Mouse (Mus musculus) hindbrain, embryonic 15.5 days (tissue): ENCODE measurements around the gene Ptch2. TPM values are rescaled to one million over a fixed set of nuclear protein-coding genes. Genes with fewer than 3 reads are reported as not detected.
A peak's percentile ranks its signal among the peaks of the same experiment; 100 is the strongest.

Experiments
- ATAC-seq: fragments of 200-750 bp; cut with Nextera tagmentation; 2 replicates; pipeline ENCODE4 v1.8.0; 2017; ENCODE audit warnings: low read depth, moderate number of reproducible peaks, moderate TSS enrichment; ENCODE audit not compliant: low FRiP score
- H3K27ac ChIP-seq: fragments of 300-500 bp; sonication (generic); replicated peaks from 2 replicates; pipeline ENCODE4 v1.5.1; 2015; ENCODE audit warnings: mild to moderate bottlenecking, inconsistent platforms
- H3K27me3 ChIP-seq: fragments of 300-500 bp; sonication (generic); 2 replicates; pipeline ENCODE4 v1.6.1; 2015; ENCODE audit warnings: control low read depth, inconsistent platforms
- H3K36me3 ChIP-seq: fragments of 300-500 bp; sonication (generic); 2 replicates; pipeline ENCODE4 v1.6.1; 2015; ENCODE audit warnings: control low read depth, inconsistent platforms
- H3K4me1 ChIP-seq: fragments of 300-500 bp; sonication (generic); replicated peaks from 2 replicates; pipeline ENCODE4 v1.6.1; 2015; ENCODE audit warnings: control low read depth, inconsistent platforms
- H3K4me2 ChIP-seq: fragments of 300-500 bp; sonication (generic); 2 replicates; pipeline ENCODE4 v1.6.1; 2015; ENCODE audit warnings: moderate library complexity, mild to moderate bottlenecking, inconsistent platforms
- H3K4me3 ChIP-seq: fragments of 300-500 bp; sonication (generic); 2 replicates; pipeline ENCODE4 v1.5.1; 2015; ENCODE audit warnings: mild to moderate bottlenecking, inconsistent platforms
- H3K9ac ChIP-seq: fragments of 300-500 bp; sonication (generic); 2 replicates; pipeline ENCODE4 v1.6.1; 2015; ENCODE audit warnings: inconsistent platforms
- H3K9me3 ChIP-seq: fragments of 300-500 bp; sonication (generic); 2 replicates; pipeline ENCODE4 v1.6.1; 2016; ENCODE audit warnings: control low read depth, inconsistent platforms
- WGBS: fragments of 180-500 bp; shearing (Covaris S2); methylation state at CpG from one replicate; pipeline ENCODE4 v1.1.7; 2015; 5-methylcytosine and 5-hydroxymethylcytosine counted together
- polyA plus RNA-seq: library from polyadenylated mRNA; unstranded; fragments of >200 nt; fragmentation: Nextera tagmentation; extraction: Ambion mirVana; gene quantifications from 2 replicates; pipeline ENCODE4 v1.2.1, GENCODE M21; 2015

The Ptch2 gene
- 7.3 and 8.0 TPM in 2 replicates for polyA plus RNA-seq

DNA sequence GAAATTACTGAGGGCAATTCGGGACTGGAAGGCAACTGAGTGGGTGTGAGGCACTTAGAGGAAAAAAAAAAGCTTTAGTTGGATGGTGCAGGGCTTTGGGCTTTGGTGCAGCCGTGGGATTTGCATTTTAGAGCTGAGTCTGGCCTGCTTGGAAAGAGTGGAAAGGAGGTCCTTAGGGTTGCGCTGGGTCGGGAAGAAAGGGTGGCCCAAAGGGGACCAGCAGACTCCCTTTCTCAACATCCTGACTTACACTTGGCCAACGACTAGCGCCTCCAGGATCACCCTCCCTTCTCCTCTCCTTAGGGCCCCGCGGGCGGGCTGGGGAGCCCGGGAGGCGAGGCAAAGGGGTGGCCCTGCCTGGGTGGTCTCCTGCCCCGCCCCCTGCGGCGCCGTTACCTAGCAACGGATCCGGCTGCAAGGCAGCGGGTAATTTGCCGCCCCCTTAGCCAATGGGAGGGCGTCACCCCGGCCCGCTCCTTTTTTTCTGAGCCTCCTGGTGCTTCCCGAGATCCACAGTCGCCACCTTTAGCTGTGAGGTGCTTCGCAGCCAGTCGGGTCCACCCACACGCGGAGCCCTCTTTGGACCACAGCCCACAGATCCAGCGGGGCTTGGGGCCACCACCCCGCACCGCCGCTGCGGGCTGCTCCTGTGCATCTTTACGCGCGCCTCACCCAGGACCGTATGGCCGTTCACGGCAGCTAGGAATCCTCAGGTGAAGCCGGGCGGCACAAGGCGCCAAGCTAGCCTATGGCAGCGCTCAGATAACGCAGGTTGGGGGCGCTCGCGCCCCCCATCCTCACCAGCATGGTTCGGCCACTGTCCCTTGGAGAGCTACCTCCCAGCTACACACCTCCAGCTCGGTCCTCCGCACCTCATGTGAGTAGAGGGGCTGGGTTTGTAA is at the start of gene Ptch2:
Ptch2 (plus strand) TSS at position 525 of the 902 bp plus-strand sequence.
- peaks cover 34% of the 10 kb centered on the region for H3K4me1 ChIP-seq

DNA sequence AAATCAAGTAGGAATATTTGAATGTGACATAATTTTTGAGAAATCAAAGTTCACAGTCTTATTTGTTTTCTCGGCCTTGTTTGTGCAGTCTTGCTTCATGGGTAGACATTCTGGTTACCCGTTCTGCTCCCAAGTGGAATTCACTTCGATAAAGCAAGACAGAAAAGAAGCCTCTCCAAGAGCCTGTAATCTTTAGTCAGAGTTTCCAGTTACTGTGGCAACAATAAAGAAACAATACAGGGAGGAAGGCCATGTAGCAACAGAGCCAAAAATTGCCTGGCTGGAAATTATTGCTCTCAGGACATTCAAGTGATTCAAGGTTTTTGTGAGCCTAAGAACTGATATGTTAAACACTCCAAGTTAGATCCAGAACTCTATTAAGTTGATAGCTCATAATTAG is 47.0 kb upstream of the Ptch2 start:
- Histone ChIP-seq H3K4me1 (no peaks in the 10 kb centered on the region), H3K36me3 (0 out of 2 replicates have a peak, but pooled peaks cover 4% of the 10 kb centered on the region), H3K9me3 (no peaks in the 10 kb centered on the region), H3K9ac (no peak overlapping the region), H3K27ac (no peak overlapping the region), H3K4me2 (no peak overlapping the region), H3K4me3 (no peak overlapping the region), H3K27me3 (no peaks in the 10 kb centered on the region)
- ATAC-seq = no peak
- WGBS = 72% methylated on average over 3 of the region's 3 CpGs

More for the DNA sequence above, at the start of gene Ptch2:
- Histone ChIP-seq H3K9ac (peak within 1 kb of the TSS; percentile 70), H3K27me3 (0 out of 2 replicates have a peak, but pooled peaks cover 2% of the 10 kb centered on the region), H3K27ac (peak within 1 kb of the TSS; percentile 78), H3K4me3 (peak within 1 kb of the TSS; percentile 76), H3K9me3 (no peaks in the 10 kb centered on the region), H3K4me2 (peak within 1 kb of the TSS; percentile 92), H3K36me3 (no peaks in the 10 kb centered on the region)
- ATAC-seq = peak; percentile 86
- WGBS = under 1% methylated on average over 50 of the region's 50 CpGs

DNA sequence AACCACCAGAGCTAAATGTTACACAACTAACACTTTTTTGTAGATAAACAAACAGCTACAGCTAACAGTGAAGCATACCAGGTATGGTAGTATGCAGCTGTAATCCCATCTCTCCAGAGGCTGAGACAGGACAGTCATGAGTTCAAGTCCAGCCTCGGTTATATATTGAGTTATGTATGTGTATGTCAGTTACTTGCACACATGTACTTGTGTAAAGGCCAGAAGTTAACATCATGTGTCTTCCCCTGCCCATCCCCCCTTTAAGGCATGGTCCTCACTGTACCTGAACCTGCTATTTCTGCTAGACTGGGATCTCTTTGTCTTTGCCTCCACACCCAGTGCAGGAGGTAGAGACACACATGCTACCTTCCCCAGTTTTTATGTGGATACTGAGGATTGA is 46.4 kb upstream of the Ptch2 start:
- no peaks in the 10 kb centered on the region for H3K9me3 ChIP-seq
- no peaks in the 10 kb centered on the region for H3K4me1 ChIP-seq
- no peak overlapping the region for H3K4me3 ChIP-seq
- no peak overlapping the region for H3K27ac ChIP-seq
- H3K27me3 ChIP-seq = no peaks in the 10 kb centered on the region
- no peak overlapping the region for H3K9ac ChIP-seq
- 95% methylated on average over 1 of the region's 1 CpGs for WGBS
- no peak overlapping the region for H3K4me2 ChIP-seq
- ATAC-seq = no peak
- 0 out of 2 replicates have a peak, but pooled peaks cover 4% of the 10 kb centered on the region for H3K36me3 ChIP-seq

DNA sequence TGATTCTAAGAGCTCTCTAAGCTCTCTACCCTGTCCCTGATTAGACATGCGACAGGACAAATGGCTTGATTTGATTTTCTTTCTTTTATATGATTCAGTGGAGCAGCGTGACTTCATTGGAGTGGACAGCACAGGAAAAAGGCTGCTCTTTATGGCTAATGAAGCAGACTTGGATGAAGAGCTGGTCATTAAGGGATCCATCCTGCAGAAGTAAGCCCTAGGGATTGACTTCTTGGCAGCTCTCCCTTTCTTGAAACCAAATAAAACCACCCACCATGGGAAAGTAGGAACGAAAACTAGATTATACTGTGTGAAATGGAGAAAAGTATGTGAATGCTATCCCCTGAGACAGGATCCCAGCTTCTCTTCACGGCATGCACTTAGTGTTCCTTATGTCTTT is 43.2 kb upstream of the Ptch2 start:
- Histone ChIP-seq H3K4me3 (no peak overlapping the region), H3K9ac (no peak overlapping the region), H3K9me3 (no peaks in the 10 kb centered on the region), H3K27me3 (no peaks in the 10 kb centered on the region), H3K4me1 (no peaks in the 10 kb centered on the region), H3K4me2 (no peak overlapping the region), H3K27ac (0 out of 2 replicates have a peak overlapping the region, but pooled peaks have one; percentile 43), H3K36me3 (no peaks in the 10 kb centered on the region)
- 52% methylated on average over 4 of the region's 4 CpGs for WGBS
- ATAC-seq = no peak

DNA sequence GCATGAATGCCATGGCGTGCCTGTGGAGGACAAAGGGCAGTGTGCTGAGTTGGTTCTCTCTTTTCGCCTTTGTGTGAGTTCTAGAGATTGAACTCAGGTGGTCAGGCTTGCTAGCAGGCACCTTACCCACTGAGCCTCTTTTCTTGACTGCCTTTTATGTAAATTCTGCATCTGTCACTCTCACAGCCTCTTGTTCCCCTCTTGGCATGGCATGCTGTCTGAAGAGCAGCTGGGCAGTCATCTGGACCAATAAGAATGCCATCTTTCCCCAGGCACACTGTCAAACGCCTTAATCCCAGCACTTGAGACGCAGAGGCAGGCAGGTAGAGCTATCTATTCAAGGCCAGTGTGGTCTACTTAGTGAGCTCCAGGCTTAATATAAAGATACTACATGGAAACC is 41.9 kb upstream of the Ptch2 start:
- WGBS = 59% methylated on average over 4 of the region's 4 CpGs
- Histone ChIP-seq H3K9me3 (no peaks in the 10 kb centered on the region), H3K4me1 (no peaks in the 10 kb centered on the region), H3K27ac (no peak overlapping the region; the same call in 1 of the 2 replicates), H3K4me2 (no peak overlapping the region), H3K4me3 (no peak overlapping the region), H3K9ac (no peak overlapping the region), H3K27me3 (no peaks in the 10 kb centered on the region), H3K36me3 (no peaks in the 10 kb centered on the region)
- ATAC-seq = no peak

DNA sequence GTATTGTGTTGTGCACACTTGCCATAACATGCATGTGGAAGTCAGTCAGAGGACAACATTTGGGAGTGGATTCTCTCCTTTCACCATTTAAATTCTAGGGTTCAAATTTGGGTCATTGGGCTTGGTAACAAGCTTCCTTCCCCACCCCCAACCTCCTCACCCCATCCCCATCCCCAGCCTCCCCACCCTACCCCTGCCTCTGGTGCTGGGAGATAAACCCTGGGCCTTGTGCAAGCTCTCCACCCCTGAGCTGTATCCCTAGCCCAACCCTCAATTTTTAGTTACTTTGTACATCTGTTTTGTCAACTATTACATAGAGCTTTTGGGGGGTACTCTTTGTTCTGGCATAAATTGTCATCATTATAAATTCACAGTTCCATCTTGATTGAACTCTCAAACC is 39.8 kb upstream of the Ptch2 start:
- no peaks in the 10 kb centered on the region for H3K27me3 ChIP-seq
- H3K4me2 ChIP-seq = no peak overlapping the region
- no peak overlapping the region for H3K9ac ChIP-seq
- H3K9me3 ChIP-seq = no peaks in the 10 kb centered on the region
- H3K36me3 ChIP-seq = no peaks in the 10 kb centered on the region
- no peak overlapping the region for H3K4me3 ChIP-seq
- no peak overlapping the region for H3K27ac ChIP-seq
- ATAC-seq = no peak
- H3K4me1 ChIP-seq = no peaks in the 10 kb centered on the region

DNA sequence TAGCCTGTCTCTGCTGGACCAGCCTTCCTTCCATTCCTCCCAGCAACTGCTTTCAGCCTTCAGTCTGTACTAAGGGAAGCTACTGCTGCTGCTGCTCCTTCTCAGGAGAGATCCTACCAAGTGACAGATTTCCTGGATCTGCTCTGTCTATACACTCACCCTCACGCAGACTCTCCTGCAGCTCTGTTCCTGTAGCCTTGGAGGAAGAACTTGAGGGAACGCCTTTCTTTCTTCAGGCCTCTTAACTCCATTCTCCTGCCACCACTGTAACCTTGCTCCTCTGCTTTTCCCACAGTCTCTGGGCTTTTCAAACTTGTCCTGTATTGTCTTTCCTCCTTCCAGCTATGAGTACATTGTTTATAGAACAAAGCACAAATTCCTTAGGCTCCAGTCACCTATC is 39.4 kb upstream of the Ptch2 start:
- no peaks in the 10 kb centered on the region for H3K4me1 ChIP-seq
- WGBS = 77% methylated on average over 2 of the region's 2 CpGs
- H3K9ac ChIP-seq = no peak overlapping the region
- H3K4me2 ChIP-seq = no peak overlapping the region
- no peak for ATAC-seq
- no peaks in the 10 kb centered on the region for H3K27me3 ChIP-seq
- peaks cover 2% of the 10 kb centered on the region; the same call in 1 of the 2 replicates for H3K36me3 ChIP-seq
- H3K9me3 ChIP-seq = no peaks in the 10 kb centered on the region
- no peak overlapping the region for H3K27ac ChIP-seq
- no peak overlapping the region for H3K4me3 ChIP-seq

DNA sequence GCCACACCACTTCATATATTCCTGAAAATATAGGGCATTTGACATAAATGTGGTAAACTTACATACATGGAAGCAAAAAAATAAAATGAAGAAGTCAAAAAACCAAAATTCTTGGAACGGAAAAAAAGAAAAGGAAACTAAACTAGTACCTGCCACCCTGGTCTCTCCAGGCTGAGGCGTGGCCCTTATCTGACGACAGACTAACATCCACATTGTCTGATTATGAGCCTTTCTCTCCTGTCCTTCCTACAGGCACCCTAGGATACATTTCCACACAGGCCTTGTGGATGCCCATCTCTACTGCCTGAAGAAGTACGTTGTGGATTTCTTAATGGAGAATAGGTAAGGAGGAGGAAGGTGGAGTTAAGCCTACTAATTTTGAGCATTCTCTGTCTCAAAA is 37.4 kb upstream of the Ptch2 start:
- H3K4me3 ChIP-seq = no peak overlapping the region
- no peak overlapping the region for H3K9ac ChIP-seq
- H3K4me1 ChIP-seq = no peaks in the 10 kb centered on the region
- WGBS = 92% methylated on average over 4 of the region's 4 CpGs
- H3K27ac ChIP-seq = no peak overlapping the region
- no peak overlapping the region for H3K4me2 ChIP-seq
- no peaks in the 10 kb centered on the region for H3K27me3 ChIP-seq
- ATAC-seq = no peak
- H3K36me3 ChIP-seq = peaks cover 6% of the 10 kb centered on the region; the same call in 1 of the 2 replicates
- no peaks in the 10 kb centered on the region for H3K9me3 ChIP-seq

DNA sequence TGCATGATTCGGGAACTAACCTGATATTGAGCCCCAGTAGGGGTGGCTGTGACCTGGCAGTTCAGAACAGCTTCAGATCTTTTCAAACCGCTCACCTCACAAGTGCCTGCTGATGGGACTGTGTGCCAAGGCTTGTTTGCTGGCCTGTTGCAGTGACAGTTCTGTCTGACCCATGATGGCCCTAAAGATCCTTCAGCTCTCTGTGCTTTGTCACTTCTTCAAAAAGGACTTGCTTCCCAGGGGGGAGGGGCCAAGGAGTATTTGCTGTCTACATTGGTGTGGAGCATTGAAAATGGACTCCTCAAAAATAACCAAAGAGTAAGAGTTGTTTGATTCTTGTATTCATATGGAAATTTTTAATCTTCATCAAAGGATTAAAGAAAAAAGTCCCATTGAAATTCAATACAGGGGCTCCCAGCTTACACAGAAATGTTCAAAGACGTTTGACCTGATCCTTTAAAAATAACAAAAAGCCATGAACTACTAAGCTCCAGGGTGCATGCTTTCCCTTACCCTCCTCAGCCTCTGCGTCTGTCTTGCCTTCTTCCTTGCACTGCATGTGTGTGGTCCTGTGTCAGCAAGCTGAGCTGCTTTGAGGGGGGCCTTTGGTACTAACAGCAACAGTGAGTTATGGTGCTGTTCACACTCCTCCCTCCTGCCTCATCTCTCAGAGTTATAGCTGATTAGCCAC is 33.0 kb upstream of the Ptch2 start:
- Histone ChIP-seq H3K27me3 (no peaks in the 10 kb centered on the region), H3K36me3 (peaks cover 29% of the 10 kb centered on the region), H3K4me1 (no peaks in the 10 kb centered on the region), H3K9me3 (no peaks in the 10 kb centered on the region), H3K27ac (no peak overlapping the region), H3K4me2 (no peak overlapping the region), H3K4me3 (no peak overlapping the region), H3K9ac (no peak overlapping the region)
- ATAC-seq = no peak
- WGBS = 28% methylated on average over 4 of the region's 4 CpGs

DNA sequence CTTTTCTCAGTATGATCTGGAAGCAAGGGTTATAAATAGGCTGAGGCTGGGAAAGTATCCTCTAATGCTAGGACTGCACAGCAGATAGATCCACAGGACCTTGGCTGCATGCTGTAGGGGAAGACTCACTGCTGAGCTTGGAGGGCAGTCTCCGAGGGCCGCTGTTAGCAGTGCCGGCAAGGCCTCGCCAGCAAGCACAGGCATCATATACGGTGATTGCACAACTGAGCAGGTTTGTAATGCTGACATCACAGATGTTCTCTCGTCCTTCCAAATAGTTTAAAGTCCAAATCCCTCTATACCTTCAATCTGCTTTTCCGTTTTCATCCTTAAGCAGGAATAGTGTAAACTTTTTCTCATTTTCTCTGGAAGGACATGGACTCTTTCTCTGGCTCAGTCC is 27.8 kb upstream of the Ptch2 start:
- Histone ChIP-seq H3K36me3 (peaks cover 72% of the 10 kb centered on the region), H3K4me2 (no peak overlapping the region), H3K27ac (no peak overlapping the region), H3K4me1 (no peaks in the 10 kb centered on the region), H3K9me3 (no peaks in the 10 kb centered on the region), H3K27me3 (no peaks in the 10 kb centered on the region), H3K4me3 (no peak overlapping the region), H3K9ac (no peak overlapping the region)
- no peak for ATAC-seq
- WGBS = 94% methylated on average over 7 of the region's 7 CpGs

DNA sequence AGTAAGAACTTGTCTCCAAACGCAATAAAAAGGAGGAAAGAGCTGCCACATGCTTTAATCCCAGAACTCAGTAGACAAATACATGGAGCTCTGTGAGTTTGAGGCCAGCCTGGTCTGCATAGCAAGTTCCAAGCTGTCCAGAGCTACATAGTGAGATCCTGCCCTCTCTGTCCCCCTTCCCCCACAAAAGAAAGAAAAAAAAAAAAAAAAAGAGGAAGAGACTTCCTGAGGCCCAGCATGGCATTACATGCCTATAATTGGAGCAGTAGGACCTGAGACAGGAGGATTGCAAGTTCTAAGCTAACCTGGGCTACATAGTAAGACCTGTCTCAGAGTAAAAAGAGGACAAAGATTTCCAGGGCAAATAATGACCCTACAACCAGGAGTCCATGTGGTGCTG is 26.2 kb upstream of the Ptch2 start:
- no peaks in the 10 kb centered on the region for H3K27me3 ChIP-seq
- H3K4me1 ChIP-seq = no peaks in the 10 kb centered on the region
- peaks cover 77% of the 10 kb centered on the region for H3K36me3 ChIP-seq
- WGBS = 89% methylated on average over 1 of the region's 1 CpGs
- no peaks in the 10 kb centered on the region for H3K9me3 ChIP-seq
- H3K4me3 ChIP-seq = no peak overlapping the region
- no peak for ATAC-seq
- H3K4me2 ChIP-seq = no peak overlapping the region
- H3K27ac ChIP-seq = no peak overlapping the region
- no peak overlapping the region for H3K9ac ChIP-seq

DNA sequence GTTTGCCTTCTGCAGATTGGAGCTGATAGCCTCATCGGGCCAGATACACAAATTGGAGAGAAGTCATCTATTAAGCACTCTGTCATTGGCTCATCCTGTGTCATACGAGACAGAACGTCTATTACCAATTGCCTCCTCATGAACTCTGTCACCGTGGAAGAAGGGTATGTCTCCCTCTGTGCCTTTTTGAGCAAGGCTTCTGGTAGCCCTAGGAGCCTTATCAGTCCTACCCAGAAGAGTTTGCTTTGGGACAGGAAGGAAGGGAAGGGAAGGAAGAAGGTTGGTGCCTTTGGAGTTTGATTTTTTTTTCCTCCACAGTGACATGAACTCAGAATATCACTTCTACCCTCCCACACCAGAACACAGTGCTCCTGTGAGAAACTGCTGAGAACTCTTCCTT is 25.3 kb upstream of the Ptch2 start:
- peaks cover 71% of the 10 kb centered on the region for H3K36me3 ChIP-seq
- no peak overlapping the region for H3K4me2 ChIP-seq
- 95% methylated on average over 4 of the region's 4 CpGs for WGBS
- ATAC-seq = no peak
- no peaks in the 10 kb centered on the region for H3K27me3 ChIP-seq
- H3K9me3 ChIP-seq = no peaks in the 10 kb centered on the region
- no peak overlapping the region for H3K27ac ChIP-seq
- no peak overlapping the region for H3K9ac ChIP-seq
- no peaks in the 10 kb centered on the region for H3K4me1 ChIP-seq
- no peak overlapping the region for H3K4me3 ChIP-seq
